Mouse (Mus musculus) spleen, adult 2 months (tissue): Measurements from ENCODE around the gene Ube4b. TPM values are rescaled to one million over a fixed set of nuclear protein-coding genes. Genes with fewer than 3 reads are reported as not detected.

Experiments used
- DNase-seq, 2 experiments: peaks; one replicate each; pipeline versions ENCODE4 v3.0.0 to v3.0.0-alpha.2; 2012 to 2021; ENCODE audit warnings: low spot score in 2 of 2, low read depth in 1 of 2
- H3K27ac ChIP-seq: fragments of 200-500 bp; 2 replicates; pipeline ENCODE4 v1.5.1; 2012; ENCODE audit warnings: low read length, inconsistent platforms; ENCODE audit not compliant: insufficient read depth
- H3K27me3 ChIP-seq: fragments of 200-500 bp; 2 replicates; pipeline ENCODE4 v1.6.1; 2012; ENCODE audit warnings: mild to moderate bottlenecking, moderate library complexity, low read length, inconsistent platforms; ENCODE audit not compliant: control insufficient read depth, insufficient read depth
- H3K36me3 ChIP-seq: fragments of 200-500 bp; 2 replicates; pipeline ENCODE4 v1.6.1; 2012; ENCODE audit warnings: mild to moderate bottlenecking, low read length, inconsistent platforms; ENCODE audit not compliant: control insufficient read depth, insufficient read depth
- H3K4me1 ChIP-seq: fragments of 200-500 bp; 2 replicates; pipeline ENCODE4 v1.6.1; 2011; ENCODE audit warnings: inconsistent platforms; ENCODE audit not compliant: control insufficient read depth, insufficient read depth, insufficient read length
- H3K4me3 ChIP-seq: fragments of 200-500 bp; 2 replicates; pipeline ENCODE4 v1.5.1; 2011; ENCODE audit warnings: mild to moderate bottlenecking, inconsistent platforms; ENCODE audit not compliant: insufficient read depth, insufficient read length; ENCODE audit errors: extremely low read depth
- CTCF ChIP-seq: fragments of 200-500 bp; IDR thresholded peaks from 2 replicates; pipeline ENCODE4 v1.5.1; 2011; ENCODE audit warnings: mild to moderate bottlenecking, inconsistent platforms; ENCODE audit not compliant: insufficient read depth, insufficient read length, insufficient replicate concordance; ENCODE audit errors: extremely low read depth
- POLR2A ChIP-seq: fragments of 200-500 bp; IDR thresholded peaks from 2 replicates; pipeline ENCODE4 v1.6.1; 2011; ENCODE audit warnings: low read depth, low read length, inconsistent platforms
- WGBS: fragments of 180-500 bp; shearing (Covaris S2); methylation state at CpG from one replicate; pipeline ENCODE4 v1.1.7; 2018; 5-methylcytosine and 5-hydroxymethylcytosine counted together
- polyA plus RNA-seq: library from polyadenylated mRNA; depleted of rRNA; stranded (reverse); fragments of >200 nt; gene quantifications from 2 replicates; pipeline ENCODE4 v1.2.3, GENCODE M21; 2012

The Ube4b gene
- polyA plus RNA-seq, 1 experiment: 36.6 TPM

DNA sequence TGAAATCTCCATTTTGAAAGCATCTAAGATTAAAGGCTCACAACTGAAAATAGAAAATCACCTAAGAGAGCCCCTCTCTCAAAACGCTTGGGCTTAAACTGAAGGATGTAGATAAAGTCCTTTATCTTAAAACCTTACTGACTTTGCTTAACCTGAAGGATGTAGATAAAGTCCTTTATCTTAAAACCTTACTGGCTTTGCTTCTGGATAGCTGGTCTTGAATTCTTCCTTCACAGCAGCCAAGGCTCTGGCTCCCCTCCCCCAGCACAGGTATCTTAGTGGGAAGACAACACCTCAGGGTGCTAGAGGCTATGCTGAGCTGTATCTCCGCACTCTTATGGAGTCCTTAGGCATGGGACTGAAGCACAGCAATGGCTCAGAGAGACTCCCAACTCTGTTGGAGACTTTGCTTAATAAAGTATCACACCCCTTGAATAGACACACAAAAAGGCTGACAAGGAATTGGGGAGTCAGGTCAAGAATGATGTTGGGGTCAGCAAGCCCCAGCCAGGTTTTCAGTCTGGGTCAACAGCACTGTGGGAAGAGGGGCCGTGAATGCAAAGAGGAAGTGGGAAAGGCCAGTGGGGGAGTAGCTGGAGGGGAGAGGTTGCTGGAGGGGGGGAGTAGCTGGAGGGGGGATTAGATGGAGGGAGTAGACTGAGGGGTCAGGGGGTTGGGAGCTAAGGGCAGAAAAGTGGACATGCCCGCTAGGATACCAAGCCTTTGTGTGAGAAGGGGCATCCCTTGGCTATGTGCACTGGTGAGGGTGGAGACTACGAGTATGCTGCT is 86.9 kb downstream of the Ube4b start:
- no peak for DNase-seq
- H3K27ac ChIP-seq: no peak overlapping the region
- no peak overlapping the region for H3K4me3 ChIP-seq
- WGBS: 70% methylated on average over 5 of the region's 5 CpGs
- H3K27me3 ChIP-seq: no peaks in the 10 kb centered on the region
- H3K36me3 ChIP-seq: peaks cover 29% of the 10 kb centered on the region
- TF ChIP-seq POLR2A (no peak), CTCF (no peak)
- H3K4me1 ChIP-seq: no peaks in the 10 kb centered on the region; the same call in 1 of the 2 replicates

GRCm38 (mm10) chr4:149338137-149338536 is 88.4 kb downstream of the Ube4b start:
- no peak overlapping the region for H3K27ac ChIP-seq
- no peak for DNase-seq
- no peaks in the 10 kb centered on the region; the same call in 1 of the 2 replicates for H3K4me1 ChIP-seq
- H3K4me3 ChIP-seq: no peak overlapping the region
- no peak for TF ChIP-seq CTCF
- TF ChIP-seq POLR2A: no peak
- H3K27me3 ChIP-seq: no peaks in the 10 kb centered on the region
- WGBS: 84% methylated on average over 2 of the region's 2 CpGs
- peaks cover 31% of the 10 kb centered on the region for H3K36me3 ChIP-seq

GRCm38 (mm10) chr4:149337353-149337752 is 89.2 kb downstream of the Ube4b start:
- Histone ChIP-seq H3K27me3 (no peaks in the 10 kb centered on the region), H3K4me1 (no peaks in the 10 kb centered on the region; the same call in 1 of the 2 replicates), H3K4me3 (no peak overlapping the region), H3K36me3 (peaks cover 29% of the 10 kb centered on the region), H3K27ac (no peak overlapping the region)
- DNase-seq: no peak
- WGBS: 90% methylated on average over 9 of the region's 9 CpGs
- TF ChIP-seq POLR2A (no peak), CTCF (no peak)

DNA sequence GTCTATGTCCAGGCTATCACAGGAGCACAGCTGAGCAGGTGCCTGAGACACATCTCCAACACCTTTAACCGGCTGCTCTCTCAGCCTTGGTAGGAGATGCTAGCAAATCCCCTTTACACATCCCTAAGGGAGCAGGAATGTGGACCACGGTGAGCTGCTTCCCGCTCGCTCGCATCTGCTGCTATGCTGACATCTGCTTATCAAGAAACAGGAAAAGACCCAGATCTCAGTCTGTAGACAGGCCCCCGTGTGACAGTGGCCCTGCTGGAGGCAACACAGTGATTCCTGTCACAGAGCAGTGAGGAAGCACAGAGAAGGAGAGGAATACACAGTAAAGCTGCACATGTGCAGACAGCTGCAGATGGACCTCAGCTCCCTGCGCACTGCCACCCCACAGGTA is 90.2 kb downstream of the Ube4b start:
- no peak for DNase-seq
- no peaks in the 10 kb centered on the region; the same call in 1 of the 2 replicates for H3K4me1 ChIP-seq
- no peak overlapping the region for H3K4me3 ChIP-seq
- WGBS: 83% methylated on average over 7 of the region's 7 CpGs
- H3K36me3 ChIP-seq: peaks cover 30% of the 10 kb centered on the region
- TF ChIP-seq POLR2A (no peak), CTCF (no peak)
- H3K27me3 ChIP-seq: no peaks in the 10 kb centered on the region
- no peak overlapping the region for H3K27ac ChIP-seq

DNA sequence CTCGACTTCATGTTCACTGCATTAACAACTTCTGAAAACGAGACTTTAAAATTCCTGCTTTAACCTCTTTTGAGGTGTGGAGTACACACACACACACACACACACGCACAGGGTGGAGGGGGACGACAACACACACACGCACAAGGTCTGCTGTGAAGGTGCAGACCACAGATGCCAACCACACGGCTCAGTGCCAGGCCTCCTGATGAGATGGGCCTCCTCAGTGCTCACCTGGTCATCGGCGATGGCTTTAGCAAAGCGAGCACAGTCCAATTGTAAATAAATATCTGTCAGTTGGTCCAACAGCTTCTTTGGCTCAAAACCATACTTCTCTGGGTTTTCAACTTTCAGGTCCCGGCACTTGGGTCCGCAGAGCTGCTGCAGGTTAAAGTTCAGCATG is 91.7 kb downstream of the Ube4b start:
- TF ChIP-seq CTCF: no peak
- TF ChIP-seq POLR2A: no peak
- H3K4me3 ChIP-seq: no peak overlapping the region
- H3K27ac ChIP-seq: no peak overlapping the region
- WGBS: 92% methylated on average over 11 of the region's 11 CpGs
- no peak for DNase-seq
- no peaks in the 10 kb centered on the region for H3K4me1 ChIP-seq
- no peaks in the 10 kb centered on the region for H3K27me3 ChIP-seq
- peaks cover 42% of the 10 kb centered on the region for H3K36me3 ChIP-seq

- no peak overlapping the region for H3K27ac ChIP-seq
- no peaks in the 10 kb centered on the region for H3K27me3 ChIP-seq
- no peak for DNase-seq
- no peak overlapping the region for H3K4me3 ChIP-seq
- WGBS: 92% methylated on average over 7 of the region's 7 CpGs
- TF ChIP-seq CTCF (no peak), POLR2A (no peak)
- H3K36me3 ChIP-seq: peaks cover 56% of the 10 kb centered on the region
- H3K4me1 ChIP-seq: no peaks in the 10 kb centered on the region
These were observed 93.8 kb downstream of the Ube4b start for GRCm38 (mm10) chr4:149332726-149333125.

GRCm38 (mm10) chr4:149330495-149330894 is 96.1 kb downstream of the Ube4b start:
- Histone ChIP-seq H3K4me3 (no peak overlapping the region), H3K27me3 (no peaks in the 10 kb centered on the region), H3K27ac (no peak overlapping the region), H3K36me3 (peaks cover 48% of the 10 kb centered on the region), H3K4me1 (no peaks in the 10 kb centered on the region)
- TF ChIP-seq POLR2A (no peak), CTCF (no peak)
- no peak for DNase-seq
- 95% methylated on average over 5 of the region's 5 CpGs for WGBS
